10 mouse cellular contexts compared by ENCODE assay signal in the genomic region with DNA sequence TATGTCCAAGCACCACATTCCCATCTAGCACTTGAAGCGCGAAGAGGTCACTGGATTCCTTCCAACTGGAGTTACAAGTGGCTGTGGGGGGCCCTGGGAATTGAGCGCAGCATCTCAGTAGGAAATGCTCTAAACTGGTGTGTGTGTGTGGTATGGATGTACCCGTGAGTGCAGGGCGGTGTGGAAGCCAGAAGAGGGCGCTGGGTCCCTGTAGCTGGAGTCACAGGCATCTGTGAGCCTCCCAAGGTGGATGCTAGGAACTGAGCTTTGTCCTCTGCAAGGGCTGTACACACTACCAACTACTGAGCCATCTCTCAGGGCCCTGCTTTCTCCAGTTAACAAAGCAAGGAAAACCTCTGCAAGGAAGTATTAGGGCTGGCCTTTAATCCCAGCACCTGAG. TPM values are rescaled to one million over a fixed set of nuclear protein-coding genes. Genes with fewer than 3 reads are reported as not detected.
DNase-seq lines count a peak whose midpoint lies in the region; ATAC-seq lines count a peak whose summit lies in the region.
"Had no signal": no experiment of that assay in that cellular context is flagged by ENCODE, and none has a peak within 500 bp of the region (broad histone marks: within the 10 kb centered on the region; RNA-seq: fewer than 3 reads in every experiment).

No protein-coding gene starts in this region.

- H3K27me3 ChIP-seq in midbrain, embryonic 10.5 days (ENCODE audit: low read depth, poor library complexity, severe bottlenecking) = no peaks in the 10 kb centered on the region
- no peaks in the 10 kb centered on the region for H3K27me3 ChIP-seq in midbrain, embryonic 14.5 days (ENCODE audit: control insufficient read depth, insufficient read depth, low read length)
- no peaks in the 10 kb centered on the region for H3K27me3 ChIP-seq in liver, embryonic 13.5 days

- peaks cover 59% of the 10 kb centered on the region for H3K36me3 ChIP-seq in midbrain, embryonic 10.5 days
- 0 out of 2 replicates have a peak, but pooled peaks cover 5% of the 10 kb centered on the region for H3K36me3 ChIP-seq in midbrain, embryonic 14.5 days (ENCODE audit: control insufficient read depth, insufficient read depth, low read length)
- H3K36me3 ChIP-seq in liver, embryonic 13.5 days = peaks cover 46% of the 10 kb centered on the region

- no peak overlapping the region for H3K4me2 ChIP-seq in midbrain, embryonic 14.5 days (ENCODE audit: low read length)
- no peak overlapping the region for H3K4me2 ChIP-seq in liver, embryonic 13.5 days

- peak; percentile 22 for DNase-seq in cerebellum, adult 9-11 months
- peak; percentile 22 for DNase-seq in midbrain, embryonic 10.5 days (ENCODE audit: low spot score)
- no peak for DNase-seq in midbrain, embryonic 14.5 days
- DNase-seq in liver, embryonic 13.5 days = peak; percentile 44
- DNase-seq in thymus, postnatal 14 days = peak; percentile 72
- DNase-seq in left cerebral cortex, postnatal 25 days (ENCODE audit: low spot score in 2 of 2) = no peak
- no peak for DNase-seq in ovary, postnatal 14 days (ENCODE audit: low spot score)

- H3K27ac ChIP-seq in midbrain, embryonic 10.5 days (replicated peaks) = no peak overlapping the region
- H3K27ac ChIP-seq in midbrain, embryonic 14.5 days (replicated peaks; ENCODE audit: low read depth, low read length) = no peak overlapping the region
- no peak overlapping the region for H3K27ac ChIP-seq in liver, embryonic 13.5 days

- no peaks in the 10 kb centered on the region for H3K9me3 ChIP-seq in midbrain, embryonic 10.5 days (replicated peaks)
- no peaks in the 10 kb centered on the region for H3K9me3 ChIP-seq in midbrain, embryonic 14.5 days (ENCODE audit: control insufficient read depth, low read length)
- no peaks in the 10 kb centered on the region for H3K9me3 ChIP-seq in liver, embryonic 13.5 days (replicated peaks)

- H3K4me3 ChIP-seq in midbrain, embryonic 10.5 days = no peak overlapping the region; the same call in 1 of the 2 replicates
- H3K4me3 ChIP-seq in midbrain, embryonic 14.5 days (replicated peaks; ENCODE audit: low read depth, low read length) = no peak overlapping the region
- 0 out of 2 replicates have a peak overlapping the region, but pooled peaks have one; percentile 0 for H3K4me3 ChIP-seq in liver, embryonic 13.5 days (replicated peaks)

- WGBS in midbrain, embryonic 10.5 days = 92% methylated on average over 6 of the region's 6 CpGs
- WGBS in midbrain, embryonic 14.5 days = 94% methylated on average over 6 of the region's 6 CpGs
- WGBS in liver, embryonic 13.5 days (ENCODE audit: insufficient replicate concordance) = 87% methylated on average over 6 of the region's 6 CpGs

- peaks cover 28% of the 10 kb centered on the region for H3K4me1 ChIP-seq in midbrain, embryonic 10.5 days
- H3K4me1 ChIP-seq in midbrain, embryonic 14.5 days (ENCODE audit: control insufficient read depth, insufficient read depth, low read length) = peaks cover 12% of the 10 kb centered on the region
- H3K4me1 ChIP-seq in liver, embryonic 13.5 days (replicated peaks) = peaks cover 55% of the 10 kb centered on the region

- no peak for ATAC-seq in cerebellum, adult (ENCODE audit: insufficient number of reproducible peaks, low FRiP score, low TSS enrichment)
- no peak for ATAC-seq in midbrain, embryonic 14.5 days (ENCODE audit: low FRiP score, low TSS enrichment)
- no peak for ATAC-seq in liver, embryonic 13.5 days (ENCODE audit: low read depth)

- H3K9ac ChIP-seq in midbrain, embryonic 14.5 days (replicated peaks; ENCODE audit: low read length) = no peak overlapping the region
- no peak overlapping the region for H3K9ac ChIP-seq in liver, embryonic 13.5 days

- intact Hi-C loops in left cerebral cortex, postnatal 25 days (cut with DNase I) = loop anchor here (5.0 kb wide), 1 partner anchor 67 kb away; no protein-coding TSS in a partner anchor

RNA-seq across cellular contexts. Expression of a gene that starts 2.5 kb away (rescaled TPM):
- 276 and 278 TPM in 2 replicates for polyA plus RNA-seq in midbrain, embryonic 10.5 days (2016; fragmentation: Nextera tagmentation; extraction: Ambion mirVana)
- 73.6 and 101 TPM in 2 replicates for polyA plus RNA-seq in midbrain, embryonic 14.5 days (2014; fragmentation: Nextera tagmentation; extraction: Ambion mirVana)
- 121 and 128 TPM in 2 replicates for polyA plus RNA-seq in liver, embryonic 13.5 days (2015; fragmentation: Nextera tagmentation; extraction: Ambion mirVana)
- total RNA-seq in left cerebral cortex, postnatal 25 days (2021) = 10 to 100 TPM; 28.5 to 31.6 TPM

RNA-seq across cellular contexts. Expression of a gene that starts 26.6 kb away (rescaled TPM):
- polyA plus RNA-seq in midbrain, embryonic 10.5 days (2016; fragmentation: Nextera tagmentation; extraction: Ambion mirVana) = 1,603 and 1,647 TPM in 2 replicates
- 1,591 and 1,713 TPM in 2 replicates for polyA plus RNA-seq in midbrain, embryonic 14.5 days (2014; fragmentation: Nextera tagmentation; extraction: Ambion mirVana)
- 82.7 and 85.9 TPM in 2 replicates for polyA plus RNA-seq in liver, embryonic 13.5 days (2015; fragmentation: Nextera tagmentation; extraction: Ambion mirVana)
- total RNA-seq in left cerebral cortex, postnatal 25 days (2021) = 100 to 1,000 TPM; 196 to 227 TPM

RNA-seq across cellular contexts. Expression of a gene that starts 33.4 kb away (rescaled TPM):
- polyA plus RNA-seq in midbrain, embryonic 10.5 days (2016; fragmentation: Nextera tagmentation; extraction: Ambion mirVana) = 4.7 and 7.2 TPM in 2 replicates
- polyA plus RNA-seq in midbrain, embryonic 14.5 days (2014; fragmentation: Nextera tagmentation; extraction: Ambion mirVana) = 9.0 and 13.6 TPM in 2 replicates
- polyA plus RNA-seq in liver, embryonic 13.5 days (2015; fragmentation: Nextera tagmentation; extraction: Ambion mirVana) = 3.5 and 3.8 TPM in 2 replicates
- total RNA-seq in left cerebral cortex, postnatal 25 days (2021) = 1 to 10 TPM; 2.5 to 2.7 TPM

RNA-seq across cellular contexts. Expression of a gene that starts 38.3 kb away (rescaled TPM):
- polyA plus RNA-seq in midbrain, embryonic 10.5 days (2016; fragmentation: Nextera tagmentation; extraction: Ambion mirVana) = 0.50 and 1.5 TPM in 2 replicates
- polyA plus RNA-seq in midbrain, embryonic 14.5 days (2014; fragmentation: Nextera tagmentation; extraction: Ambion mirVana) = 0.24 TPM in 1 of 2 replicates, not detected in the other
- polyA plus RNA-seq in liver, embryonic 13.5 days (2015; fragmentation: Nextera tagmentation; extraction: Ambion mirVana) = 6.6 and 6.9 TPM in 2 replicates
- under 1 TPM in 1 of 2 experiments, not detected in 1; 0.50 TPM for total RNA-seq in left cerebral cortex, postnatal 25 days (2021)
- polyA plus RNA-seq: neural tube, embryonic 14.5 days had no signal

RNA-seq across cellular contexts. Expression of a gene that starts 49.0 kb away (rescaled TPM):
- not detected in 2 replicates for polyA plus RNA-seq in midbrain, embryonic 10.5 days (2016; fragmentation: Nextera tagmentation; extraction: Ambion mirVana)
- polyA plus RNA-seq in midbrain, embryonic 14.5 days (2014; fragmentation: Nextera tagmentation; extraction: Ambion mirVana) = 0.69 TPM in 1 of 2 replicates, not detected in the other
- polyA plus RNA-seq in liver, embryonic 13.5 days (2015; fragmentation: Nextera tagmentation; extraction: Ambion mirVana) = 0.21 and 0.44 TPM in 2 replicates
- total RNA-seq in left cerebral cortex, postnatal 25 days (2021) = not detected
- polyA plus RNA-seq: intestine, embryonic 14.5 days had no signal

Comparison
In these comparisons a context has a peak if more than half of its experiments do, and no peak if none do; other contexts are left out.
1. DNase-seq: peak in cerebellum, adult 9-11 months (single experiment), midbrain, embryonic 10.5 days (single experiment), liver, embryonic 13.5 days (single experiment) and thymus, postnatal 14 days (single experiment); none in midbrain, embryonic 14.5 days (single experiment), left cerebral cortex, postnatal 25 days (0 of 2) and ovary, postnatal 14 days (single experiment).
2. RNA of a gene that starts 26.6 kb away (polyA plus RNA-seq): 1,591 to 1,713 TPM in midbrain, embryonic 14.5 days and 1,603 to 1,647 TPM in midbrain, embryonic 10.5 days; 82.7 to 85.9 TPM in liver, embryonic 13.5 days; every median in the first group is over 10 times any median in the second.